Mouse (Mus musculus) CH12.LX (cell line): ENCODE data around the gene Galnt14.

Source experiments
- CTCF ChIP-seq, 2 experiments: IDR thresholded peaks in 1 of 2; conservative IDR thresholded peaks in 1 of 2; 2 replicates each; pipeline ENCODE4 v1.5.1; 2011 to 2012; ENCODE audit warnings: low read depth in 2 of 2, low read length in 2 of 2, improper control_type of control experiment in 1 of 2, inconsistent platforms in 1 of 2, mild to moderate bottlenecking in 1 of 2, moderate library complexity in 1 of 2
- EP300 ChIP-seq: IDR thresholded peaks from 2 replicates; pipeline ENCODE4 v1.6.1; 2011; ENCODE audit warnings: low read length, improper control_type of control experiment
- KAT2A ChIP-seq: IDR thresholded peaks from 2 replicates; pipeline ENCODE4 v1.6.1; 2012; ENCODE audit warnings: low read length, improper control_type of control experiment, inconsistent platforms; ENCODE audit not compliant: insufficient replicate concordance
- TCF12 ChIP-seq: IDR thresholded peaks from 2 replicates; pipeline ENCODE4 v1.6.1; 2014; ENCODE audit warnings: low read depth, mild to moderate bottlenecking, inconsistent platforms, low read length, improper control_type of control experiment

DNA sequence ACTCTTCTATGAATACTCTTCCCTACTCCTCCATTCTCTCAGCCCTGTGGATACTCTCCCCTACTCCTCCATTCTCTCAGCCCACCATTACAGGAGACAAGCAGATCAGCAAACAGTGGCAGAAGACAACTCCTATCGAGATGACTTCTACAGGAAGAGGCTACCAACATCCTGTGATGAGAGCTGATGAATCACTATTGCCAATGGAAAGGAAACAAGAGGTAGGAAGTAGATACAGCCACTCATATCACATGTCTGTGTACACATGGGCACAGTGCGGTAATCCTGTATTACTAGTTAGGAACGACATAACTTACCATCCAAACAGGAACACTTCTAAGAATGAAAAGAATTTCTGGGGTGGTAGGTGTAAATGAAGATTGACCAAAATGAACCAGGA is 53.9 kb downstream of the Galnt14 start:
- TF ChIP-seq EP300 (no peak), KAT2A (no peak), TCF12 (no peak), CTCF (conservative IDR thresholded peaks at IDR 0.05 in 1 of 2, IDR thresholded peaks at IDR 0.05 in 1 of 2; ENCODE audit: low read depth in 2 of 2, low read length in 2 of 2) (no peak)
